Mouse (Mus musculus): ENCODE measurements around the gene Rnf44. TPM values are rescaled to one million over a fixed set of nuclear protein-coding genes. Genes with fewer than 3 reads are reported as not detected.

Rnf44 gene
- 228 TPM for total RNA-seq (2023)

GRCm38 (mm10) chr13:54693558-54694347 lies at the start of gene Rnf44:
Gene Rnf44, minus strand, starts transcription at chr13:54693907.

DNA sequence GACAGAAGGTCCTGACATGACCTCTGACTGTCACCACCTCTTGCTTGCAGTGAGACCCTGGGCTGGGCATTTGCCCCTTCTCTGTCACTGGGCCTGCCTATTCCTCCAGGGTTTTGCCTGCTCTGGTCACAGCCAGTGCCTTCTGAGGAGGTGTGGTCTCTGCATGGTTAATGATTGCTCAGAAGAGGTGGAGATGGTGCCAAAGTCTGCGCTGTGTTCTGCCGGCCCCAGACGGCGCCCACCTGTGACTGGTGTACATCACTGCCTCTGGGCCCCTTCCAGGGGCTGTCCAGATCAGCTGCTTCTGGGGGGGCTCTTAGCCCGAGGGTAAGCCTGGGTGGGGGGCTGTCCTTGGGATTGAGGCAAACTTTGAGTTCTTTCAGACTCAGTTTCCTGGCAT lies 7.5 kb upstream of the Rnf44 start, which contains the start of gene Cdhr2:
TSS of gene Cdhr2 (plus strand) at position 219 of the 400 bp plus-strand sequence.

Other genes starting within 250 kb of the Rnf44 start
- 28.2 TPM for gene Thoc3, start 225.1 kb downstream of the Rnf44 start, total RNA-seq (2023)
- 45.0 TPM for gene Simc1, start 190.1 kb downstream of the Rnf44 start, total RNA-seq (2023)
- gene 4833439L19Rik, start 128.5 kb downstream of the Rnf44 start, total RNA-seq (2023) = 31.2 TPM
- gene Arl10, start 118.9 kb downstream of the Rnf44 start, total RNA-seq (2023) = 3.0 TPM
- gene Nop16, start 103.8 kb downstream of the Rnf44 start, total RNA-seq (2023) = 11.6 TPM
- 78.3 TPM for gene Higd2a, start 103.7 kb downstream of the Rnf44 start, total RNA-seq (2023)
- 40.4 TPM for gene Cltb, start 82.6 kb downstream of the Rnf44 start, total RNA-seq (2023)
- gene Faf2, start 72.1 kb downstream of the Rnf44 start, total RNA-seq (2023) = 54.7 TPM
- gene Cdhr2, start 7.6 kb upstream of the Rnf44 start, total RNA-seq (2023) = not detected
- not detected for gene Gprin1, start 56.0 kb upstream of the Rnf44 start, total RNA-seq (2023)
- gene Sncb, start 72.7 kb upstream of the Rnf44 start, total RNA-seq (2023) = not detected
- gene Eif4e1b, start 90.1 kb upstream of the Rnf44 start, total RNA-seq (2023) = not detected
- 1.5 TPM for gene Tspan17, start 95.5 kb upstream of the Rnf44 start, total RNA-seq (2023)

Measured in CD4-positive naive resting alpha-beta T cell, adult 76 days (primary cell).